ENCODE assay signal across 19 mouse cellular contexts in the genomic region with DNA sequence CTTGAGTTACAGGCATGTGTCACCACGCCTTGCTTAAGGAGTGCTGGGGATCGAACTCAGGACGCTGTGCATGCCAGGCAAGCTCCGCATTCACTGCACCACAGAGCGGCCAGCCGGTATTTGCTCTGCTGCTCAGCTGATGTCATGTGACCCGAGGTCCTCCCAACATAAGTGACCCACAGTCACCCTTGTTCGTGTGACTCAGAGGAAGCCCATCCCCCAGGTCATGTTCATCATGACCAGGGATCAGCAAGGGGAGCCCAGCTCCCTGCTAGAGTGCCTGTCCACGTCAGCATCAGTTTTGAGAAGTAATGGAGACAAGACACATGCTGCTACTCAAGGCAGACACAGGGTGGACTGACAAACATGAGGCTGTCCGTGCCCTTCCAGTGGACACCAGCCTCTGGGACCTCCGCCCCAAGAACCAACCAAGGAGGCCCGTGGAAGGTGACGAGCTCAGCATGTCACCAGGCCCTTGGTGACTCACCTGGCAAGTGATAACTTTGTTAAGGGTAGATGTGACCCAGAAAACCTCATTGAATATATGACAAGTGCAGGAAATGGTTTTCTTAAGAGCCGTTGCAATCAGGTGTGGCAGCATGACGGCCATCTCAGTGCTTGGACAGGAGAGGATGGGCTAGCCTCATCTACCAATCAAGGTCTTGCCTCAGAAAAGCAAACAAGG. TPM values are rescaled to one million over a fixed set of nuclear protein-coding genes. Genes with fewer than 3 reads are reported as not detected.
A peak's percentile ranks its signal among the peaks of the same experiment; 100 is the strongest.
DNase-seq lines count a peak whose midpoint lies in the region; ATAC-seq lines count a peak whose summit lies in the region.
"Had no signal": no experiment of that assay in that cellular context is flagged by ENCODE, and none has a peak within 500 bp of the region (broad histone marks: within the 10 kb centered on the region; RNA-seq: fewer than 3 reads in every experiment).

No protein-coding gene starts in this region.

- no peak overlapping the region for H3K4me3 ChIP-seq in liver, embryonic 13.5 days (replicated peaks)
- H3K4me3 ChIP-seq: erythroblast, embryonic 14.5 days; hindbrain, embryonic 12.5 days; myocyte had no signal

- H3K9ac ChIP-seq in liver, embryonic 13.5 days: no peak overlapping the region
- H3K9ac ChIP-seq: forebrain, postnatal 0 days; hindbrain, embryonic 12.5 days; lung, embryonic 14.5 days had no signal

- peak; percentile 96 for DNase-seq in heart, adult 11 months
- no peak for DNase-seq in heart, adult 18-20 months
- DNase-seq in liver, embryonic 13.5 days: no peak
- no peak for DNase-seq in liver
- peak; percentile 68 to 82 for DNase-seq in natural killer cell, adult 2 months (ENCODE audit: low spot score in 2 of 2)
- no peak for DNase-seq in left cerebral cortex, postnatal 4 days
- DNase-seq in cerebellum, adult 8-10 months: no peak
- DNase-seq: adrenal gland, postnatal 10 days; cerebellum, adult 9-11 months; forebrain, postnatal 0 days; lung, embryonic 14.5 days; spleen, adult 18-20 months had no signal

- WGBS in liver, embryonic 13.5 days (ENCODE audit: insufficient replicate concordance): 56% methylated on average over 15 of the region's 15 CpGs

- intact Hi-C loops in left cerebral cortex, postnatal 4 days (cut with DNase I): no loop called here

- H3K4me2 ChIP-seq in liver, embryonic 13.5 days: no peak overlapping the region
- H3K4me2 ChIP-seq: heart, embryonic 11.5 days; hindbrain, embryonic 12.5 days; lung, embryonic 14.5 days had no signal

- no peak overlapping the region for H3K27ac ChIP-seq in liver, embryonic 13.5 days
- H3K27ac ChIP-seq: hindbrain, embryonic 12.5 days had no signal

- ATAC-seq in liver, embryonic 13.5 days (ENCODE audit: low read depth): 0 out of 2 replicates have a peak, but pooled peaks have one; percentile 26
- ATAC-seq in activated CD4-positive, CD25-positive, alpha-beta regulatory T cell, adult 4 months: peak; percentile 62
- ATAC-seq: forebrain, postnatal 0 days had no signal

- no peaks in the 10 kb centered on the region for H3K27me3 ChIP-seq in liver, embryonic 13.5 days
- H3K27me3 ChIP-seq: hindbrain, embryonic 12.5 days had no signal

- H3K9me3 ChIP-seq in liver, embryonic 13.5 days (replicated peaks): no peaks in the 10 kb centered on the region
- H3K9me3 ChIP-seq: hindbrain, embryonic 12.5 days had no signal

- no peaks in the 10 kb centered on the region for H3K36me3 ChIP-seq in liver, embryonic 13.5 days
- H3K36me3 ChIP-seq: G1E; hindbrain, embryonic 12.5 days had no signal

- H3K4me1 ChIP-seq in liver, embryonic 13.5 days (replicated peaks): 0 out of 2 replicates have a peak, but pooled peaks cover 4% of the 10 kb centered on the region

RNA-seq across cellular contexts. Expression of gene Irf8, which starts 20.0 kb away (rescaled TPM):
- 1 to 10 TPM; 4.8 to 6.9 TPM for total RNA-seq in heart, adult 18-20 months (2021)
- polyA plus RNA-seq in liver, embryonic 13.5 days (2015; fragmentation: Nextera tagmentation; extraction: Ambion mirVana): 11.6 and 12.1 TPM in 2 replicates
- polyA plus RNA-seq in activated CD4-positive, CD25-positive, alpha-beta regulatory T cell, adult 4 months (2017; shearing (Covaris generic)): 10 to 100 TPM; 17.9 to 24.8 TPM
- total RNA-seq in left cerebral cortex, postnatal 4 days (2021): 1 to 10 TPM; 1.8 to 2.5 TPM
- polyA plus RNA-seq: myocyte had no signal

RNA-seq across cellular contexts. Expression of gene Emc8, which starts 47.8 kb away (rescaled TPM):
- total RNA-seq in heart, adult 18-20 months (2021): 10 to 100 TPM; 42.7 to 46.4 TPM
- polyA plus RNA-seq in liver, embryonic 13.5 days (2015; fragmentation: Nextera tagmentation; extraction: Ambion mirVana): 156 and 163 TPM in 2 replicates
- 10 to 100 TPM; 60.2 to 68.0 TPM for polyA plus RNA-seq in activated CD4-positive, CD25-positive, alpha-beta regulatory T cell, adult 4 months (2017; shearing (Covaris generic))
- 10 to 100 TPM; 68.7 to 69.7 TPM for total RNA-seq in left cerebral cortex, postnatal 4 days (2021)

RNA-seq across cellular contexts. Expression of gene Cox4i1, which starts 48.1 kb away (rescaled TPM):
- 1,000 to 10,000 TPM; 4,737 to 4,778 TPM for total RNA-seq in heart, adult 18-20 months (2021)
- 800 and 812 TPM in 2 replicates for polyA plus RNA-seq in liver, embryonic 13.5 days (2015; fragmentation: Nextera tagmentation; extraction: Ambion mirVana)
- 1,000 to 10,000 TPM; 1,217 to 1,292 TPM for polyA plus RNA-seq in activated CD4-positive, CD25-positive, alpha-beta regulatory T cell, adult 4 months (2017; shearing (Covaris generic))
- total RNA-seq in left cerebral cortex, postnatal 4 days (2021): 100 to 1,000 TPM; 723 to 731 TPM

RNA-seq across cellular contexts. Expression of gene Gm27021, which starts 48.3 kb away (rescaled TPM):
- total RNA-seq in heart, adult 18-20 months (2021): not detected
- 0.38 and 1.3 TPM in 2 replicates for polyA plus RNA-seq in liver, embryonic 13.5 days (2015; fragmentation: Nextera tagmentation; extraction: Ambion mirVana)
- polyA plus RNA-seq in activated CD4-positive, CD25-positive, alpha-beta regulatory T cell, adult 4 months (2017; shearing (Covaris generic)): not detected
- total RNA-seq in left cerebral cortex, postnatal 4 days (2021): 1 to 10 TPM in 1 of 2 experiments, under 1 TPM in 1; 0.66 to 1.6 TPM
- total RNA-seq: adrenal gland, postnatal 10 days; G1E; gastrocnemius, adult 8-10 months had no signal

Comparison
In these comparisons a context has a peak if more than half of its experiments do, and no peak if none do; other contexts are left out.
1. DNase-seq: peak in heart, adult 11 months (single experiment) and natural killer cell, adult 2 months (2 of 2); none in heart, adult 18-20 months (0 of 2), liver, embryonic 13.5 days (single experiment), liver (single experiment), left cerebral cortex, postnatal 4 days (single experiment) and cerebellum, adult 8-10 months (single experiment).
2. RNA of gene Cox4i1, which starts 48.1 kb away (total RNA-seq): 4,737 to 4,778 TPM in heart, adult 18-20 months; 723 to 731 TPM in left cerebral cortex, postnatal 4 days; every median in the first group is over 4 times any median in the second.